Mouse (Mus musculus) liver, adult 2 months (tissue): ENCODE data around the gene Tas2r136.

Source experiments
- CTCF ChIP-seq: fragments of 200-500 bp; IDR thresholded peaks from 2 replicates; pipeline ENCODE4 v1.5.1; 2011; ENCODE audit warnings: low read depth, low read length, control low read depth
- POLR2A ChIP-seq: fragments of 200-500 bp; IDR thresholded peaks from 2 replicates; pipeline ENCODE4 v1.6.1; 2011; ENCODE audit warnings: low read length, control low read depth; ENCODE audit not compliant: insufficient read depth; ENCODE audit errors: extremely low read depth

- no peak for TF ChIP-seq CTCF
- no peak for TF ChIP-seq POLR2A
These were observed 27.8 kb downstream of the Tas2r136 start for GRCm38 (mm10) chr6:132750206-132750605.
